Mouse (Mus musculus) T-helper 17 cell (primary cell): Measurements from ENCODE around the gene Susd6.

Experiments
- in situ Hi-C, 2 experiments: fragments of 300-600 bp; cut with MboI, MseI; formaldehyde crosslinking; loops; 1 replicate in 1 of 2; 2 replicates in 1 of 2; pipeline ENCODE4 v1.15.1; 2025; ENCODE audit warnings: high pct_unique_total_duplicates in 2 of 2

Gene Susd6

GRCm38 (mm10) chr12:80921301-80921700 lies 131.0 kb downstream of the Susd6 start:
- in situ Hi-C loops = loop anchor here in 1 of 2 experiments (10.0 kb wide), 1 partner anchor 1194 kb away; no protein-coding TSS in a partner anchor

- in situ Hi-C loops = loop anchor here in 1 of 2 experiments (10.0 kb wide), 1 partner anchor 1192 kb away; no protein-coding TSS in a partner anchor
These were observed 132.6 kb downstream of the Susd6 start for GRCm38 (mm10) chr12:80922869-80923268.

- in situ Hi-C loops = loop anchor here in 1 of 2 experiments (10.0 kb wide), 1 partner anchor 1191 kb away; no protein-coding TSS in a partner anchor
These were observed 133.3 kb downstream of the Susd6 start for GRCm38 (mm10) chr12:80923602-80924001.

- in situ Hi-C loops = loop anchor here in 1 of 2 experiments (10.0 kb wide), 1 partner anchor 1191 kb away; no protein-coding TSS in a partner anchor
These were observed 133.9 kb downstream of the Susd6 start for GRCm38 (mm10) chr12:80924205-80924604.

- in situ Hi-C loops = loop anchor here in 1 of 2 experiments (10.0 kb wide), 1 partner anchor 1189 kb away; no protein-coding TSS in a partner anchor
These were observed 135.6 kb downstream of the Susd6 start for GRCm38 (mm10) chr12:80925919-80926318.

GRCm38 (mm10) chr12:80926550-80926949 lies 136.2 kb downstream of the Susd6 start:
- in situ Hi-C loops = loop anchor here in 1 of 2 experiments (10.0 kb wide), 1 partner anchor 1188 kb away; no protein-coding TSS in a partner anchor

GRCm38 (mm10) chr12:80927518-80927917 lies 137.2 kb downstream of the Susd6 start:
- in situ Hi-C loops = loop anchor here in 1 of 2 experiments (10.0 kb wide), 1 partner anchor 1187 kb away; no protein-coding TSS in a partner anchor

GRCm38 (mm10) chr12:80928881-80929280 lies 138.6 kb downstream of the Susd6 start:
- in situ Hi-C loops = loop anchor here in 1 of 2 experiments (10.0 kb wide), 1 partner anchor 1186 kb away; no protein-coding TSS in a partner anchor

- in situ Hi-C loops = no loop called here
These were observed 139.8 kb downstream of the Susd6 start for GRCm38 (mm10) chr12:80930141-80930540.
